21 mouse cellular contexts compared by ENCODE assay signal in the genomic region with DNA sequence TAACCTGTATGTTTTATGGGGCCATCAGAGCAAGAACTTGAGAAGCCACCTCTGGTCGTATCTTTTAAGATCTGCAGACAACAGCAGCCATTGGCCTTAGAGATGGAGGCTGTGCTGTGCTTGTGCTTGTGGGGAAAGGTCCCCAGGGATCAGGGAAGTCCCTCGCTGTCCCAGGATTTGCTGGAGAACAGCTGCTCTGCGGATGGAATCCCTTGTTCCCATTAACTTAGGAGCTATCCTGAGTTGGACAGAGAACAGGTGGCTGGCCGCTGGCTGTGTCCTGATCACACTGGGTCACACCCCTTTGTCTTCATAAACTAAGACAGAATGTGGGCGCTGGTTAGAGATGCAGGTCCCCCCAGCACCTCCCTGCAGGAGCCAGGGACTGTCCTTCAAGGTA.
"Had no signal": no experiment of that assay in that cellular context is flagged by ENCODE, and none has a peak within 500 bp of the region (broad histone marks: within the 10 kb centered on the region; RNA-seq: fewer than 3 reads in every experiment).

No protein-coding gene starts in this region.

- H3K4me2 ChIP-seq: liver, embryonic 15.5 days; lung, embryonic 15.5 days; midbrain, embryonic 12.5 days; neural tube, embryonic 13.5 days; neural tube, embryonic 15.5 days had no signal

- H3K27me3 ChIP-seq: lung, embryonic 15.5 days had no signal

- H3K9me3 ChIP-seq: liver, embryonic 15.5 days; lung, embryonic 15.5 days; midbrain, embryonic 10.5 days; midbrain, embryonic 12.5 days; neural tube, embryonic 13.5 days; neural tube, embryonic 15.5 days had no signal

- H3K27ac ChIP-seq: liver, embryonic 15.5 days; lung, embryonic 15.5 days; midbrain, embryonic 10.5 days; midbrain, embryonic 12.5 days; neural tube, embryonic 13.5 days; neural tube, embryonic 15.5 days had no signal

- H3K4me3 ChIP-seq: liver, embryonic 15.5 days; lung, embryonic 15.5 days; midbrain, embryonic 10.5 days; midbrain, embryonic 12.5 days; neural tube, embryonic 13.5 days; neural tube, embryonic 15.5 days had no signal

- H3K9ac ChIP-seq: liver, embryonic 15.5 days; liver, postnatal 0 days; lung, embryonic 15.5 days; midbrain, embryonic 12.5 days; neural tube, embryonic 13.5 days; neural tube, embryonic 15.5 days had no signal

- ATAC-seq: liver, postnatal 0 days; lung, postnatal 0 days; midbrain, embryonic 16.5 days had no signal

- H3K36me3 ChIP-seq: liver, embryonic 15.5 days; lung, embryonic 15.5 days; midbrain, embryonic 10.5 days; midbrain, embryonic 12.5 days; neural tube, embryonic 13.5 days; neural tube, embryonic 15.5 days had no signal

- DNase-seq: liver, postnatal 0 days; lung, adult 2 months; lung, postnatal 14 days; lung, postnatal 36 days; midbrain, embryonic 14.5 days; retina, postnatal 1 day; right cerebral cortex, adult 18-20 months; right cerebral cortex, postnatal 25 days; right cerebral cortex, postnatal 4 days; spleen, adult 18-20 months; thymus, adult 18-20 months; thymus, postnatal 14 days; thymus, postnatal 36 days had no signal
